Mouse (Mus musculus) liver, embryonic 12.5 days (tissue): Measurements from ENCODE around the gene Ppp1r36. TPM values are rescaled to one million over a fixed set of nuclear protein-coding genes. Genes with fewer than 3 reads are reported as not detected.
A peak's percentile ranks its signal among the peaks of the same experiment; 100 is the strongest.

Experiments used
- ATAC-seq: fragments of 200-750 bp; cut with Nextera tagmentation; 2 replicates; pipeline ENCODE4 v1.8.0; 2017; ENCODE audit warnings: moderate number of reproducible peaks, mild to moderate bottlenecking, moderate library complexity
- H3K27ac ChIP-seq: fragments of 300-500 bp; sonication (generic); 2 replicates; pipeline ENCODE4 v1.5.1; 2016; ENCODE audit warnings: mild to moderate bottlenecking
- H3K27me3 ChIP-seq: fragments of 300-500 bp; sonication (generic); replicated peaks from 2 replicates; pipeline ENCODE4 v1.6.1; 2016; ENCODE audit warnings: mild to moderate bottlenecking, moderate library complexity
- H3K36me3 ChIP-seq: fragments of 300-500 bp; sonication (generic); 2 replicates; pipeline ENCODE4 v1.6.1; 2016; ENCODE audit warnings: mild to moderate bottlenecking, moderate library complexity
- H3K4me1 ChIP-seq: fragments of 300-500 bp; sonication (generic); 2 replicates; pipeline ENCODE4 v1.6.1; 2016
- H3K4me2 ChIP-seq: fragments of 300-500 bp; sonication (generic); 2 replicates; pipeline ENCODE4 v1.6.1; 2016; ENCODE audit warnings: mild to moderate bottlenecking, moderate library complexity
- H3K4me3 ChIP-seq: fragments of 300-500 bp; sonication (generic); 2 replicates; pipeline ENCODE4 v1.5.1; 2016; ENCODE audit warnings: mild to moderate bottlenecking, moderate library complexity
- H3K9ac ChIP-seq: fragments of 300-500 bp; sonication (generic); 2 replicates; pipeline ENCODE4 v1.6.1; 2016; ENCODE audit warnings: mild to moderate bottlenecking, moderate library complexity
- H3K9me3 ChIP-seq: fragments of 300-500 bp; sonication (generic); replicated peaks from 2 replicates; pipeline ENCODE4 v1.6.1; 2016; ENCODE audit warnings: mild to moderate bottlenecking, moderate library complexity
- WGBS: fragments of 180-500 bp; shearing (Covaris S2); methylation state at CpG from one replicate; pipeline ENCODE4 v1.1.7; 2016; ENCODE audit not compliant: insufficient replicate concordance; 5-methylcytosine and 5-hydroxymethylcytosine counted together
- polyA plus RNA-seq: library from polyadenylated mRNA; unstranded; fragments of >200 nt; fragmentation: Nextera tagmentation; extraction: Ambion mirVana; gene quantifications from 2 replicates; pipeline ENCODE4 v1.2.1, GENCODE M21; 2016

The Ppp1r36 gene
- polyA plus RNA-seq, 1 experiment from 2014 or later: 0.18 TPM

DNA sequence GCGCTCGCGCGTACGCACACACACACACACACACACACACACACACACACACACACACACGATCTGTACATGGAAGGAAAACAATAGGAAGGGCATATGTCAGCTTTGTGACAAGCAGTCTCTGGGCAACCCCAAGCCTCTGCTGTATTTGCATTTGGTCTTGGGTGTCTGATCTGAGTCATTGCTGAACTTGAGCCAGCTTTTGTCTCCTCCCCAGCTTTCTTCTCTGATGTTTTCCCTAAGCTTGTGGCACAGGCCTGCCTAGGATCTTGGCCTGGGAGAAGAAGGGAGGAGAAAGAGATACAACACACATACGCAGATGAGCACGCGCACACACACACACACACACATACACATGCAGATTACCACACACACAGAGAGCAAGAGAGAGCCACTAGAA, 46.1 kb downstream of the Ppp1r36 start:
- ATAC-seq: no peak
- Histone ChIP-seq H3K4me2 (no peak overlapping the region), H3K9ac (no peak overlapping the region), H3K4me3 (no peak overlapping the region), H3K36me3 (no peaks in the 10 kb centered on the region), H3K27ac (no peak overlapping the region), H3K4me1 (no peaks in the 10 kb centered on the region), H3K9me3 (no peaks in the 10 kb centered on the region), H3K27me3 (peaks cover 7% of the 10 kb centered on the region; the same call in 1 of the 2 replicates)
- 84% methylated on average over 9 of the region's 9 CpGs for WGBS

DNA sequence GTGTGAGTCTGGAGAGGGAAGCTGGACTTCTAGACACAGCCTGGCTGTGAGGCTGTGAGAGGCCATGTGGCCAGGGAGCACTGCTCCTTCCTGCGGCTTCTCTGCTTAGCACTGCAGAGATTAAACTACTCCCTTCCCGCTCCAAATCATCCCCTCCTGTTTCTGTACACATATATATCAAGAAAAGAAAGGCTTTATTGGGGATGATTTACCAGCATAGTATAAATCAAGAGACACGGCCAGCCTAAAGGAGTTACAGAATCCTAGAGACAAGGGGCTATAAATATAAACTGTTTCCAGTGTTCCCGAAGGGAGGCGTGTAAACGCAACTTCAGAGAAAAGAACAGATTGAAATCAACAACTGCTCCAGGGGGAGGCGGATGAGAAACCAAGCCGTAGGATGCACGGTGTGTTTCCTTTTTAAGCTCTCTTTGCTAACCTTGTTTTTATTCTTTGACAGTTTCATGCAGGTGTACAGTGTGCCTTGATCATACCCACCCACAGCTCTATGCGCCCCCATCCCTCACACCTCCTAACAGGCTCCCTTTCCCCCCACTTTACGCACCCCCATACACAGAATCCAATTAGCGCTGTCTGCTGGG, 47.4 kb downstream of the Ppp1r36 start:
- no peak overlapping the region for H3K4me3 ChIP-seq
- 66% methylated on average over 12 of the region's 12 CpGs for WGBS
- no peaks in the 10 kb centered on the region for H3K4me1 ChIP-seq
- H3K27ac ChIP-seq: no peak overlapping the region
- H3K4me2 ChIP-seq: no peak overlapping the region
- no peaks in the 10 kb centered on the region for H3K36me3 ChIP-seq
- H3K9me3 ChIP-seq: no peaks in the 10 kb centered on the region
- H3K27me3 ChIP-seq: peaks cover 7% of the 10 kb centered on the region; the same call in 1 of the 2 replicates
- ATAC-seq: no peak
- no peak overlapping the region for H3K9ac ChIP-seq

DNA sequence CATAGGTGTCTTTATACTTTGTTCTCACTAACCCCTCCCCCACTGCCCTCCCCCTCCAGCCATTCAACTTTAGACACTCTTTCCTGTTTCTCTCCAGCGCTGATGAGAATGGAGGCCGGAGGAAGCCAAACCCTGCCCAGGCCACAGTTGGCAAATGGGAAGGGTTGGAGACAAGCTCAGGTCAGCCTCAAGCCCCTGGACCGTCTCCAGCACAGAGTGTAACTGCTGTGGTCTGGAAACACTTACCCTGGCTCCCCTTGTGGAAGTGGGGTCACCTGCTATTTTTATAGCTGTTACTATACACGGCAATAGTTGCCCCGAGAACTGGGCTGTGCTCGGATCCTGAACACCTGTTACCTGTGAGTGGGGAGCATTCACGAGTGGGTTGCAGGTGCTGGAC, 49.3 kb downstream of the Ppp1r36 start:
- no peak overlapping the region for H3K4me3 ChIP-seq
- H3K4me2 ChIP-seq: no peak overlapping the region
- no peak overlapping the region for H3K9ac ChIP-seq
- no peak overlapping the region for H3K27ac ChIP-seq
- no peaks in the 10 kb centered on the region for H3K4me1 ChIP-seq
- WGBS: 52% methylated on average over 7 of the region's 7 CpGs
- H3K9me3 ChIP-seq: no peaks in the 10 kb centered on the region; the same call in 1 of the 2 replicates
- ATAC-seq: no peak
- no peaks in the 10 kb centered on the region for H3K36me3 ChIP-seq
- peaks cover 7% of the 10 kb centered on the region; the same call in 1 of the 2 replicates for H3K27me3 ChIP-seq

DNA sequence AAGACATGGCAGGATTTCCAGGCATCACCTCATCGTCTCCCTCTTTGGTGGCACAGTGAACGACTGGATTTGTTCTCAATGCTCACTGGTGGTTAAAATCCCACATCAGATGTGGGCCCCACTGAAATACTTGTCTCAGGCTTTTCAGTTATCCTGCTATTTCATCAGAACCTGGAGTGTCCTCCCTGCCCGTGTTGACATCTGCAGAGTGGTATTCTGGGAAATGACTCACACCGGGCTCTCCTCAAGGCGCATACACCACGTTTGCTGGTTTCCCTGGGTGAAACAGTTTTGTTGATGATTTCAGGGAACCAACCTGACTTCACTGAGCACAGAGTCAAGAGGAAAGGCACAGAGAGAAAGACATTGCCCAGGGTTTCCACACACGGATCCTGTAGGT, 49.9 kb downstream of the Ppp1r36 start:
- Histone ChIP-seq H3K4me2 (no peak overlapping the region), H3K9ac (no peak overlapping the region), H3K27me3 (peaks cover 7% of the 10 kb centered on the region; the same call in 1 of the 2 replicates), H3K4me1 (0 out of 2 replicates have a peak, but pooled peaks cover 3% of the 10 kb centered on the region), H3K4me3 (no peak overlapping the region), H3K27ac (no peak overlapping the region), H3K9me3 (no peaks in the 10 kb centered on the region; the same call in 1 of the 2 replicates), H3K36me3 (no peaks in the 10 kb centered on the region)
- no peak for ATAC-seq
- WGBS: 55% methylated on average over 7 of the region's 7 CpGs

DNA sequence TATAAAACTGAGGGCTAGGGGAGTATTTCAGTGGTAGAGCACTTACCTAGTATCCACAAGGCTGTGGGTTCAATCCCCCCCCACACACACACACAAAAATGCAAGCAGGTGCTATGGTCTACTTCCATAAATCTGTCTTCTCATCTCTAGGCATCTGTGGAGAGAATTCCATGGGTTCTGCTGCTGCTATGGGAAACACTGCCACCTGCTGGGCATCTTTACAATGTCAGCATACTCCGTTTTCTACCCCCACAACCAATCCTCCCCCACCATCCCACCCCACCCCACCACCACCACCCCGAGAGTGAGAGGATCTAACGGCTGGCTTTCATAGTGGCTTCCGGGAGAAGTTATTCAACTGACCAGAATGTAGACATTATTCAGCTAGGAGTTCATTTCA, 54.7 kb downstream of the Ppp1r36 start:
- H3K4me3 ChIP-seq: no peak overlapping the region
- no peak overlapping the region for H3K4me2 ChIP-seq
- ATAC-seq: no peak
- peaks cover 7% of the 10 kb centered on the region; the same call in 1 of the 2 replicates for H3K4me1 ChIP-seq
- H3K9me3 ChIP-seq: no peaks in the 10 kb centered on the region; the same call in 1 of the 2 replicates
- peaks cover 3% of the 10 kb centered on the region; the same call in 1 of the 2 replicates for H3K27me3 ChIP-seq
- no peaks in the 10 kb centered on the region for H3K36me3 ChIP-seq
- H3K27ac ChIP-seq: no peak overlapping the region
- no peak overlapping the region for H3K9ac ChIP-seq
- WGBS: 4% methylated on average over 4 of the region's 4 CpGs

DNA sequence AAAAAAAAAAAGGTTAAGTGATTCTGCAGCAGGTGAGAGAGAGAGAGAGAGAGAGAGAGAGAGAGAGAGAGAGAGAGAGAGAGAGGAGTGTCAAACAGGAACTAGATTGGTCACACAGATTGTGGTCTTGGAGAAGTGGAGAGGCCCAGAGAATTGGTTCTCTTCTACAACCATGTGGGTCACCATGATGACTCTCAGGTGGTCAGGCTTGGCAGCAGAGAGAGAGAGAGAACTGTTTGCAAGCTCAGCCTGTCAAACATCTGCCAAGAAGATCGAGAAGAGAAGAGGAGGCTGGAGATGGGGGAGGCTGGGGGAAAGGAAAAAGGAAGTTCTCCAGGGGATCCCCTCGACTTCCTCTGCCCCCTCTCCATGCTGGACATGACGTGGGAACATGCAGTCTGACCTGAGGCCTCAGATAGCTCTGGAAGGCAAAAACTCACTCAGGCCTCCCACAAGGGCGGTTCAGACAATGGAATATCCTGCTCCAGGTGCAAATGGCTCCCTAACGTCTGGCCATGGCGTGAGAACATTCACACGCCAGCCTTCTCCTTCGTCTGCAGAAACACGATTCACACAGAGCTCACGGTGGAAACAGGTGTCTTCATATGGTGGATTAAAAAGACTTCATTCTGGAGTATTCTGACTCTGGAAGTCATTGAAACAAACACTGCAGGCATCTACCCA, 56.4 kb downstream of the Ppp1r36 start:
- Histone ChIP-seq H3K9ac (no peak overlapping the region), H3K4me1 (peaks cover 7% of the 10 kb centered on the region; the same call in 1 of the 2 replicates), H3K9me3 (no peaks in the 10 kb centered on the region; the same call in 1 of the 2 replicates), H3K4me3 (no peak overlapping the region), H3K4me2 (no peak overlapping the region), H3K27ac (no peak overlapping the region), H3K36me3 (no peaks in the 10 kb centered on the region), H3K27me3 (no peaks in the 10 kb centered on the region)
- WGBS: 47% methylated on average over 10 of the region's 10 CpGs
- ATAC-seq: no peak

DNA sequence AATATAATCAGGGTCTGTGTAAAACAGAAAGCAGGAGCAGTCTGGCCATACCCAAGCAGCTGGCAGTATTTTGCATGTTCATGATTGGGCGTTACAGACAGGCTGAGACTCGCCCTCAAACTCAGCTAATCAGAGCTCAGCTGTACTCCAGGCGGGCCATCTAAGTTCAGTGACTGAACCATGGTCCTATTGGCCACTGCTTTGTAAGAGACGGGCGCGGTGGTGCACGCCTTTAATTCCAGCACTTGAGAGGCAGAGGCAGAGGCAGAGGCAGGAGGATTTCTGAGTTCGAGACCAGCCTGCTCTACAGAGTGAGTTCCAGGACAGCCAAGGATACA, 56.9 kb downstream of the Ppp1r36 start:
- Histone ChIP-seq H3K36me3 (no peaks in the 10 kb centered on the region), H3K4me3 (no peak overlapping the region), H3K9me3 (no peaks in the 10 kb centered on the region; the same call in 1 of the 2 replicates), H3K9ac (no peak overlapping the region), H3K4me2 (no peak overlapping the region), H3K4me1 (peaks cover 7% of the 10 kb centered on the region; the same call in 1 of the 2 replicates), H3K27ac (no peak overlapping the region), H3K27me3 (no peaks in the 10 kb centered on the region)
- 0 out of 2 replicates have a peak, but pooled peaks have one; percentile 27 for ATAC-seq
- 67% methylated on average over 8 of the region's 8 CpGs for WGBS

DNA sequence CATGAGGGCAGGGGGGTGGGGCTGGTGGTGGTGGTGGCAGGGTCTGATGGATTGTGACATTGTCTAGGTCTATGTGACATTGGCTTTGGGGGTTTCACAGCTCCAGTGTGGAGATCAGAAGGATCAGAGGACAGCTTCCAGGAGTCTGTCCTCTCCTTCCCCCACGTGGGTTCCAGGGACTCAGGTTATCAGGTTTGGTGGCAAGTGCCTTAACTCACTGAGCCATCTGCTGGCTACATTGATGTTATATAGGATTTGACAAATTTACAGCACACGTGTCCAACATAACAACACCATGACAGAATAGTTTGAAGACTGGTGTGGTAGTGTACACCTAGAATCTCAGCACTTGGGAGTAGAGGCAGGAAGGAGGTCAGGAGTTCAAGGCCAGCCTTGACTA, 57.5 kb downstream of the Ppp1r36 start:
- no peaks in the 10 kb centered on the region for H3K27me3 ChIP-seq
- H3K4me3 ChIP-seq: no peak overlapping the region
- no peak for ATAC-seq
- no peak overlapping the region for H3K27ac ChIP-seq
- no peaks in the 10 kb centered on the region for H3K36me3 ChIP-seq
- H3K9me3 ChIP-seq: no peaks in the 10 kb centered on the region; the same call in 1 of the 2 replicates
- WGBS: 18% methylated on average over 2 of the region's 2 CpGs
- H3K4me1 ChIP-seq: peaks cover 7% of the 10 kb centered on the region; the same call in 1 of the 2 replicates
- no peak overlapping the region for H3K9ac ChIP-seq
- H3K4me2 ChIP-seq: no peak overlapping the region

DNA sequence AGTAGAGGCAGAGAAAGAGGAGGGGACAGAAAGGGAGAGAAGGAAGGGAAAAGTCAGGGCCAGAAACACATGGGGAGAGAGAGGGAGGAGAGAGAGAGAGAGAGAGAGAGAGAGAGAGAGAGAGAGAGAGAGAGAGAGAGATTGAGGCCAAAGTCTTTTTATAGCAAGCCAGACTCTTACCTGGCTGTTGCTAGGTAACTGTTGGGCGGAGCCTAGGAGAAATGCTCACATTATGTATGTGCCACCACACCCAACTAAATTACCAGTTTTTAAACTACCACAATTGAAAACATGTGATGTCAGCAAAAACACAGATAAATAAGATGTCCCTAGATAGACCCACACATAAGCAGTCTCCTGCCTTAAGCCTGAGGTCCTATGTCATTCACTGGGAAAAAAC, 58.8 kb downstream of the Ppp1r36 start:
- H3K9me3 ChIP-seq: no peaks in the 10 kb centered on the region
- H3K4me2 ChIP-seq: no peak overlapping the region
- H3K9ac ChIP-seq: no peak overlapping the region
- no peak for ATAC-seq
- no peaks in the 10 kb centered on the region for H3K27me3 ChIP-seq
- WGBS: 89% methylated on average over 1 of the region's 1 CpGs
- no peak overlapping the region for H3K27ac ChIP-seq
- H3K4me1 ChIP-seq: peaks cover 7% of the 10 kb centered on the region; the same call in 1 of the 2 replicates
- H3K4me3 ChIP-seq: no peak overlapping the region
- H3K36me3 ChIP-seq: no peaks in the 10 kb centered on the region

DNA sequence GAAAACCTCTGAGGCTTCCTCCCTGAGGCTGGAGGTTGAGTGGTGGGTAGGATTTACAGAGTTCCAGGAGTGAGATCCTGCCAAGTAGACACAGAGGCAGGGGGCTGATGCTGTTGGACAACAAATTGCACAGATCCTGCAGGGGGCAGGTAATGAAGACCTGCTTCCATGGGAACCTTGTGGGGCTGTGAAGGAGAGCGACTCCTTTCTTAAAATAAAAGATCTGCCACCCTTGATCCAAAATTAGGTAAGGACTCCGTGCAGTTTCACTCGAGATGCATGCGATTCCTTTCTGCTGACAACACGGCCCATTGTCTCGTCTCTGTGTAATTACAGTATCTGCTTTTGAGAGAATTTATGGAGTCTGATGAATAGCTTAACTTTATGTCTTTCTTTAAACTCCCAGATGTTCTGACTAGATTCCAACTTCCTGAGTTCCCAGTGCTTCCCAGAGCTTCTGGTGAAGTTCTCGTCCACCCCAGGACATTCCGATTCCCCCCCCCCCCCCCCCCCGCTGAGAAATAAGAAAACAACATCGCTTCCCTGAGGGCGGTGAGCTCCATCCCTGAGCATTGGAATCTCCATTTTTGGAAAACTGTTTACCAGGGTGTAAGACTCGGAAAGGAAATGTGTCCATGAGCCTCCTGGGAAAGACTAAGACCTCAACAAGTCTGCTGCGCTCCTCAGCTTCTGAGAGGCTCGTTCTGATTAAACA, 61.1 kb downstream of the Ppp1r36 start:
- H3K9me3 ChIP-seq: no peaks in the 10 kb centered on the region
- H3K4me3 ChIP-seq: no peak overlapping the region
- H3K9ac ChIP-seq: no peak overlapping the region
- H3K27ac ChIP-seq: no peak overlapping the region
- H3K4me2 ChIP-seq: no peak overlapping the region
- no peaks in the 10 kb centered on the region for H3K36me3 ChIP-seq
- H3K27me3 ChIP-seq: no peaks in the 10 kb centered on the region
- ATAC-seq: no peak
- H3K4me1 ChIP-seq: peaks cover 3% of the 10 kb centered on the region; the same call in 1 of the 2 replicates
- 47% methylated on average over 13 of the region's 14 CpGs for WGBS

DNA sequence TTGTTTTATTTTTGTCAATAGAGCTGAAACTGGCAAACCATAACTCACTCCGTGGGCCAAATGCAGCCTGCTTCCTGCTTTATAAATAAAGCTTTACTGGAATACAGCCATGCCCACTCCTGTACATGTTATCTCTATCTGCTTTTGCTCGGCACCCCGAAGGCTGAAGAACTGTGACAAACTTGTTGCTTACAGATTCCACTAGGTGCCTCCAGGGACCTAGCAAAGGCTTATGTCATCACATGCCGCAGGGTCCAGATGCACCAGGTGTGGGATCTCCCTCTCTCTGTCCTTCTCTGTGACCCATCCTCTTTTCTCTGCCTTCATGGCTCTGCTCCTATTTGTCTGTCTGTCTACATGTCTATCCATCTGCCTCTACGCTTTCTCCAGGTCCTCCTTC, 61.8 kb downstream of the Ppp1r36 start:
- 41% methylated on average over 5 of the region's 5 CpGs for WGBS
- Histone ChIP-seq H3K4me3 (no peak overlapping the region), H3K4me2 (no peak overlapping the region), H3K9me3 (no peaks in the 10 kb centered on the region), H3K9ac (no peak overlapping the region), H3K27me3 (no peaks in the 10 kb centered on the region), H3K36me3 (no peaks in the 10 kb centered on the region), H3K4me1 (no peaks in the 10 kb centered on the region), H3K27ac (no peak overlapping the region)
- no peak for ATAC-seq
